Mouse (Mus musculus) forebrain, postnatal 0 days (tissue): ENCODE measurements around the gene Agap2. TPM values are rescaled to one million over a fixed set of nuclear protein-coding genes. Genes with fewer than 3 reads are reported as not detected.
A peak's percentile ranks its signal among the peaks of the same experiment; 100 is the strongest.
"Not testable (repeated sequence)": the region's sequence is repeated elsewhere in the genome, so short reads cannot be mapped to it uniquely, and the experiment has no call there.

Experiments
- ATAC-seq: fragments of 200-750 bp; cut with Nextera tagmentation; 2 replicates; pipeline ENCODE4 v1.8.0; 2017; ENCODE audit warnings: mild to moderate bottlenecking, moderate library complexity
- DNase-seq: peaks from one replicate; pipeline ENCODE4 v3.0.0-alpha.2; 2015
- H3K27ac ChIP-seq: fragments of 300-500 bp; sonication (generic); 2 replicates; pipeline ENCODE4 v1.5.1; 2014; ENCODE audit warnings: low read depth, mild to moderate bottlenecking, antibody characterized with exemption, low read length, moderate library complexity, mixed read lengths
- H3K27me3 ChIP-seq: fragments of 300-500 bp; sonication (generic); 2 replicates; pipeline ENCODE4 v1.6.1; 2014; ENCODE audit warnings: mild to moderate bottlenecking, low read length, mixed read lengths; ENCODE audit not compliant: insufficient read depth
- H3K36me3 ChIP-seq: fragments of 300-500 bp; sonication (generic); 2 replicates; pipeline ENCODE4 v1.6.1; 2014; ENCODE audit warnings: mild to moderate bottlenecking, moderate library complexity; ENCODE audit not compliant: insufficient read depth
- H3K4me1 ChIP-seq: fragments of 300-500 bp; sonication (generic); 2 replicates; pipeline ENCODE4 v1.6.1; 2014; ENCODE audit warnings: antibody characterized with exemption; ENCODE audit not compliant: insufficient read depth
- H3K4me2 ChIP-seq: fragments of 300-500 bp; sonication (generic); 2 replicates; pipeline ENCODE4 v1.6.1; 2014; ENCODE audit warnings: low read depth, mild to moderate bottlenecking, moderate library complexity
- H3K4me3 ChIP-seq: fragments of 300-500 bp; sonication (generic); 2 replicates; pipeline ENCODE4 v1.5.1; 2014; ENCODE audit warnings: low read depth, low read length, mixed read lengths
- H3K9ac ChIP-seq: fragments of 300-500 bp; sonication (generic); 2 replicates; pipeline ENCODE4 v1.6.1; 2014; ENCODE audit warnings: mild to moderate bottlenecking
- H3K9me3 ChIP-seq: fragments of 300-500 bp; sonication (generic); 2 replicates; pipeline ENCODE4 v1.6.1; 2016; ENCODE audit warnings: low read length
- CTCF ChIP-seq: sonication (generic); IDR thresholded peaks from 2 replicates; pipeline ENCODE4 v1.5.1; 2016; ENCODE audit warnings: antibody characterized with exemption, control low read depth, low read depth
- WGBS: fragments of 180-500 bp; shearing (Covaris S2); extraction: QIAGEN DNeasy Blood & Tissue Kit; methylation state at CpG from one replicate; pipeline ENCODE4 v1.1.7; 2014; 5-methylcytosine and 5-hydroxymethylcytosine counted together
- polyA plus RNA-seq: library from polyadenylated mRNA; unstranded; fragments of >200 nt; fragmentation: Nextera tagmentation; extraction: Ambion mirVana; gene quantifications from 2 replicates; pipeline ENCODE4 v1.2.1, GENCODE M21; 2015
- total RNA-seq: library from RNA; depleted of rRNA; stranded (reverse); fragments of >200 nt; gene quantifications from 2 replicates; pipeline ENCODE4 v1.2.3, GENCODE M21; 2014

The Agap2 gene
- total and polyA plus RNA-seq, 2 experiments from 2014 or later, result 4.6 to 258 TPM

- Histone ChIP-seq H3K4me3 (peak overlapping the region; percentile 88), H3K36me3 (peaks cover 36% of the 10 kb centered on the region), H3K9ac (peak overlapping the region; percentile 96), H3K4me1 (peaks cover 14% of the 10 kb centered on the region), H3K27me3 (no peaks in the 10 kb centered on the region), H3K27ac (peak overlapping the region; percentile 96), H3K4me2 (peak overlapping the region; percentile 88), H3K9me3 (no peaks in the 10 kb centered on the region)
- 0 out of 2 replicates have a peak, but pooled peaks have one; percentile 0 for ATAC-seq
- no peak for TF ChIP-seq CTCF
- 7% methylated on average over 35 of the region's 92 CpGs for whole genome bisulfite sequencing
- DNase-seq, result peak; percentile 56
Observed at GRCm38 (mm10) chr10:127059174-127059967, 15.7 kb upstream of the Agap2 start.

- peak; percentile 55 for ATAC-seq
- Histone ChIP-seq H3K9ac (peak within 1 kb of the TSS; percentile 96), H3K4me1 (peaks cover 20% of the 10 kb centered on the region)
Observed at GRCm38 (mm10) chr10:127059968-127060916, 14.8 kb upstream of the Agap2 start, which contains the start of gene March9. Gene March9, minus strand, starts transcription at chr10:127060184.

DNA sequence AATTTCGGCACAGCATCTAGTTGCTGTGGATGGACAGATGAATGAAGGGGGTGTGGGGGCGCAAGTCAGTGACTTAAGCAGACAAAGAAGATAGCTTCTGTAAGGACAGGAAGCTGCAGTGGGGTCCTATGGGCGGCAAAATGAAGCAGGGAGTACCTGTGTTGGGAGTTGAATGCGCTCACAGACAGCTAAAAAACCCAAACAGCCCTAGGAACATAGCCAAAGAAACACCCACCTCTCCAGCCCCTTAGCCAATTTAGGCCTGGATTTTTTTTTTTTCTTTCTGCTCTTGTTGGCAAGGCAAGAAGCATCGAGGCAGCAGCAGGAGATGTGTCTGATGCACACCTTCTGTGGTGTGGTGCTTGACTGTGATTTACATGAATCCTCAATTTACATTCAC is 14.0 kb upstream of the Agap2 start:
- Histone ChIP-seq H3K4me3 (peak overlapping the region; percentile 88), H3K4me1 (peaks cover 20% of the 10 kb centered on the region), H3K27me3 (no peaks in the 10 kb centered on the region), H3K9ac (peak overlapping the region; percentile 96), H3K4me2 (peak overlapping the region; percentile 88), H3K27ac (peak overlapping the region; percentile 96), H3K9me3 (no peaks in the 10 kb centered on the region), H3K36me3 (peaks cover 33% of the 10 kb centered on the region)
- WGBS, result 10% methylated on average over 5 of the region's 5 CpGs
- DNase-seq (peak; percentile 63), ATAC-seq (no peak)
- no peak for TF ChIP-seq CTCF

More at GRCm38 (mm10) chr10:127059968-127060916, 14.8 kb upstream of the Agap2 start, which contains the start of gene March9:
- Histone ChIP-seq H3K27me3 (no peaks in the 10 kb centered on the region), H3K4me2 (peak within 1 kb of the TSS; percentile 88), H3K36me3 (peaks cover 33% of the 10 kb centered on the region), H3K4me3 (peak within 1 kb of the TSS; percentile 88), H3K27ac (peak within 1 kb of the TSS; percentile 96), H3K9me3 (no peaks in the 10 kb centered on the region)
- DNase-seq, result peak; percentile 91
- no peak for TF ChIP-seq CTCF
- WGBS, result 1% methylated on average over 63 of the region's 72 CpGs

GRCm38 (mm10) chr10:127061513-127061912 is 13.6 kb upstream of the Agap2 start:
- Histone ChIP-seq H3K4me3 (peak overlapping the region; percentile 88; the same call in 1 of the 2 replicates), H3K4me1 (peaks cover 20% of the 10 kb centered on the region), H3K27me3 (no peaks in the 10 kb centered on the region), H3K27ac (peak overlapping the region; percentile 96), H3K4me2 (peak overlapping the region; percentile 88), H3K9ac (peak overlapping the region; percentile 96; the same call in 1 of the 2 replicates), H3K36me3 (peaks cover 33% of the 10 kb centered on the region), H3K9me3 (no peaks in the 10 kb centered on the region)
- 56% methylated on average over 2 of the region's 2 CpGs for WGBS
- ATAC-seq (no peak), DNase-seq (no peak)
- no peak for TF ChIP-seq CTCF

DNA sequence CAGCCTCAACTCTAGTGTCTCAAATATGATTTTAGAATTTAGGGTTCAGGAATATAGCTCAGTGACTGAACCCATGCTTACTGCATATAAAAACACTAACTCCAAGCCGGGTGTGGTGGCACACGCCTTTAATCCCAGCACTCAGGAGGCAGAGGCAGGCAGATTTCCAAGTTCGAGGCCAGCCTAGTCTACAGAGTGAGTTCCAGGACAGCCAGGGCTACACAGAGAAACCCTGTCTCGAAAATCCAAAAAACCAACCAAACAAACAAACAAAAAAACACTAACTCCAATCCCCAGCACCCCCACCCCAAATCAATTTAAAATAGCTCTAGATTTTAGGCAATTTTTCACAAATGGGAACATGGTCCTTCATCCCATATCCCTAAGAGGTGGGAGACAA is 13.0 kb upstream of the Agap2 start:
- WGBS, result 91% methylated on average over 4 of the region's 4 CpGs

GRCm38 (mm10) chr10:127062503-127062902 is 12.6 kb upstream of the Agap2 start:
- Histone ChIP-seq H3K27me3 (no peaks in the 10 kb centered on the region), H3K36me3 (peaks cover 34% of the 10 kb centered on the region), H3K4me3 (no peak overlapping the region), H3K4me1 (peaks cover 20% of the 10 kb centered on the region), H3K27ac (peak overlapping the region; percentile 83), H3K9ac (no peak overlapping the region; the same call in 1 of the 2 replicates), H3K9me3 (no peaks in the 10 kb centered on the region), H3K4me2 (peak overlapping the region; percentile 88; the same call in 1 of the 2 replicates)
- ATAC-seq, result no peak
- 73% methylated on average over 5 of the region's 5 CpGs for WGBS
- DNase-seq, result no peak
- TF ChIP-seq CTCF, result no peak

More for the DNA sequence above, 13.0 kb upstream of the Agap2 start:
- not testable (repeated sequence) for ATAC-seq, DNase-seq, H3K27me3 ChIP-seq, H3K4me2 ChIP-seq, H3K9me3 ChIP-seq, H3K9ac ChIP-seq, H3K4me3 ChIP-seq
- H3K36me3 ChIP-seq, result peaks cover 34% of the 10 kb centered on the region
- peak overlapping the region; percentile 83; the same call in 1 of the 2 replicates for H3K27ac ChIP-seq
- peaks cover 20% of the 10 kb centered on the region for H3K4me1 ChIP-seq
